Mouse (Mus musculus) megakaryocyte, embryonic 14.5 days (primary cell): ENCODE measurements at regions not wholly inside any gene's neighbourhood (a gene's known extent, or its start where the extent isn't known, plus 50 kb on each side); places are given as distances from the start of the nearest gene placed in this dataset.

Experiments
- H3K27me3 ChIP-seq: replicated peaks from 2 replicates; pipeline ENCODE3; 2012; ENCODE audit warnings: inconsistent platforms
- H3K36me3 ChIP-seq: replicated peaks from 2 replicates; pipeline ENCODE3; 2012; ENCODE audit warnings: low read length, inconsistent platforms, mixed read lengths
- H3K4me1 ChIP-seq: 2 replicates; pipeline ENCODE4 v1.6.1; 2012; ENCODE audit warnings: inconsistent platforms
- H3K4me3 ChIP-seq: replicated peaks from 2 replicates; pipeline ENCODE3; 2012; ENCODE audit warnings: moderate library complexity, mild to moderate bottlenecking, inconsistent platforms
- H3K9me3 ChIP-seq: 2 replicates; pipeline ENCODE4 v1.6.1; 2012; ENCODE audit warnings: inconsistent platforms
- FLI1 ChIP-seq: IDR thresholded peaks from 2 replicates; pipeline ENCODE4 v1.6.1; 2012; ENCODE audit warnings: low read length, inconsistent platforms, mixed read lengths
- GATA1 ChIP-seq: IDR thresholded peaks from 3 replicates; pipeline ENCODE4 v1.6.1; 2012; ENCODE audit warnings: mixed read lengths, low read length, inconsistent platforms, borderline replicate concordance

- no peaks in the 10 kb centered on the region for H3K36me3 ChIP-seq
- TF ChIP-seq FLI1 (no peak), GATA1 (no peak)
- no peaks in the 10 kb centered on the region for H3K27me3 ChIP-seq
- no peaks in the 10 kb centered on the region for H3K9me3 ChIP-seq
- H3K4me1 ChIP-seq = peaks cover 9% of the 10 kb centered on the region
- no peak overlapping the region for H3K4me3 ChIP-seq
Measured at GRCm38 (mm10) chr17:15650089-15650742, 54.6 kb upstream of the Chd1 start.

DNA sequence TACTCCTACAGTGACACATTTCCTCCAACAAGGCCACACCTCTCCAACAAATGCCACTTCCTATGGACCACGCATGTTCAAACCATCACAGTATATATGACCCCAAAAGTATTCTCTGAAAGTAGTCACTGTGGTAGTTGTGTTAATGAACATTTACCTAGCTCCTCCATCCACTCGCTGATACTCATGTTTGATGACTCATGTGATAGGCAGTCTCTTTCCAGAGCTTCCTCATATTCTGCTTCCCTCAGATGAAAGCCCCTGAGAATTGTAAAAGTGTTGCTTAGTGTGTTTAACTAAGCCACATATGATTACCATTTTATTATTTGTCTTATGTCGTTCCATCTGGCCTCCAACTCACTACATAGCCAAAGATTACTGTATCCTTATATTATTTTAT lies 52.9 kb upstream of the Chd1 start:
- no peak for TF ChIP-seq FLI1
- TF ChIP-seq GATA1 = no peak
- Histone ChIP-seq H3K4me3 (peak overlapping the region; percentile 28), H3K27me3 (no peaks in the 10 kb centered on the region), H3K4me1 (peaks cover 10% of the 10 kb centered on the region), H3K9me3 (no peaks in the 10 kb centered on the region), H3K36me3 (no peaks in the 10 kb centered on the region)
